Mouse (Mus musculus) monocyte, adult 2 months (primary cell): ENCODE measurements around the gene Olfr10.

Experiments
- DNase-seq, 2 experiments: peaks; one replicate each; pipeline ENCODE4 v3.0.0; 2022; ENCODE audit warnings: low spot score in 2 of 2, low read depth in 1 of 2

Olfr10 gene

GRCm38 (mm10) chr11:49322442-49322841 is 17.9 kb downstream of the Olfr10 start, which contains the start of gene Olfr1391:
Gene Olfr1391 (plus strand): TSS chr11:49322742.
- DNase-seq, result no peak

DNA sequence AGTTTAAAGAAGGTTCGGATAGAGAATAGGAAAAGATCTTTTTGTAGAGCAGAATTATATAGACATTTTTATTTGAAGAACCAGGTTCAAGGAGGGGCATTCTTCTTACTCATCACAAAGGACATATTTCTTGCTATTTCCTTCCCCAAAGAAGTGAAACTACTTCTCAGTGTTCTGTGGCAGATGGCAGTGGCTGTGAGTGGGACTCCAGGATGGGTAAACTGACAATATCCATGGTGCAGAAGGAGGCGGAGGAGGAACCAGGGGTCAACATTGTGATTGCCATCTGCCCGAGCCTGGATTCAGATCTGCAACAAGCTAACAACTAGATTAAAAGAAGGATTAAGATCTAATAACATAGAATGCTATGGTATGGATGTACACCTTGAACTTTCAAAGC is 22.2 kb downstream of the Olfr10 start:
- DNase-seq, result no peak

GRCm38 (mm10) chr11:49329686-49330085 is 25.1 kb downstream of the Olfr10 start:
- no peak for DNase-seq

- DNase-seq, result no peak
Observed at GRCm38 (mm10) chr11:49334888-49335287, 30.3 kb downstream of the Olfr10 start, which contains the start of gene Olfr1390. Gene Olfr1390 (plus strand): TSS chr11:49335188.

DNA sequence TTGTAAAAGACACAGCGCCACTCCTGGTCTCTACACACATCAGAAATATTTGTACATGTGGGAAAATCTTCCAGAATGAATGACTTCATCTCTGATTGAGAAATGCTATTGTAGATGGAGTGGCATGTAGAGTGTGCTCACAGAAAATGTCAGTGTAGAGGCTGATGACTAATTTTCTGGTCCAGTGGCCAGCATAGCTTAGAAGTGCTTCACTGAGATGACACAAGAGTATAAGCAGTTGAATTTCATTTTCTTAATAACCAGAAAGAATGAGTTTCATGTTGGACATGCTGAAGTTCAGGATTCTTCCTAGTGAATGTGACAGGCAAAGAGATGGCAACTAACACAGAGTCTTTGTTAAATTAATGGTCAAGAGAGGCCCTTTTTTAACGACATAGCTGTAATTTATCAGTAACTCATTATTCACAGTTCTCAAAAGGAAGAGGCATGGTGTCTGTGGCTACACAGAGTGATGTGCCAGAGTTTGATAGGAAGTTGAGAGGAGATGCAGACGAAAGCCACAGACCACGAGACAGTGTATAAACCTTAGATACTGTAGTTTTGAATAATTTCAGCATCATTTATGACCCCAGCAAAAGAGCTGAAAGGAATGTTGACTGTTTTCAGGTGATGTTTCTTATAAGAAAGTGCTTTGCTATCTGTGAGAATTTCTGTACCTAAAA is 32.8 kb downstream of the Olfr10 start:
- DNase-seq, result no peak
